ENCODE assay signal across 9 mouse cellular contexts in genomic region chr16:33587283-33588127, GRCm38 (mm10).
DNase-seq lines count a peak whose midpoint lies in the region; ATAC-seq and TF ChIP-seq lines count a peak whose summit lies in the region.
"Had no signal": no experiment of that assay in that cellular context is flagged by ENCODE, and none has a peak within 500 bp of the region (broad histone marks: within the 10 kb centered on the region; RNA-seq: fewer than 3 reads in every experiment).

No protein-coding gene starts in this region.

- peak overlapping the region; percentile 65 for H3K27ac ChIP-seq in kidney, embryonic 15.5 days
- no peak overlapping the region for H3K27ac ChIP-seq in midbrain, postnatal 0 days (ENCODE audit: low read depth, low read length)

- no peaks in the 10 kb centered on the region for H3K27me3 ChIP-seq in kidney, embryonic 15.5 days
- H3K27me3 ChIP-seq in midbrain, postnatal 0 days (ENCODE audit: insufficient read depth, low read length): no peaks in the 10 kb centered on the region

- DNase-seq in kidney, adult 11 months: peak; percentile 40
- no peak for DNase-seq in kidney, adult 18-20 months
- DNase-seq in gastrocnemius, postnatal 36 days: peak; percentile 49 to 62
- DNase-seq in lung, postnatal 36 days: peak; percentile 73
- DNase-seq in layer of hippocampus, adult 8-10 months (ENCODE audit: low spot score in 2 of 2): no peak
- no peak for DNase-seq in midbrain, postnatal 0 days (ENCODE audit: low spot score)
- DNase-seq: layer of hippocampus, adult 9-11 months had no signal

- H3K4me1 ChIP-seq in kidney, embryonic 15.5 days: peaks cover 72% of the 10 kb centered on the region
- peaks cover 3% of the 10 kb centered on the region; the same call in 1 of the 2 replicates for H3K4me1 ChIP-seq in midbrain, postnatal 0 days (ENCODE audit: insufficient read depth, low read length)

- intact Hi-C loops in gastrocnemius, postnatal 36 days (cut with DNase I): loop anchor here (5.0 kb wide), 2 partner anchors 70 to 95 kb away; partner anchors contain the start of gene Heg1

- ATAC-seq in kidney, embryonic 15.5 days (replicated peaks; ENCODE audit: low FRiP score): 0 out of 2 replicates have a peak, but pooled peaks have one; percentile 22
- no peak for ATAC-seq in monocyte, adult 5-6 weeks (replicated peaks; ENCODE audit: insufficient number of reproducible peaks, low FRiP score, low TSS enrichment, poor library complexity, severe bottlenecking)
- no peak for ATAC-seq in midbrain, postnatal 0 days (ENCODE audit: low FRiP score)

- 56% methylated on average over 16 of the region's 16 CpGs for WGBS in kidney, embryonic 15.5 days
- WGBS in midbrain, postnatal 0 days: 70% methylated on average over 16 of the region's 16 CpGs

- no peaks in the 10 kb centered on the region for H3K9me3 ChIP-seq in kidney, embryonic 15.5 days (replicated peaks)
- no peaks in the 10 kb centered on the region for H3K9me3 ChIP-seq in midbrain, postnatal 0 days (ENCODE audit: low read length)

- H3K36me3 ChIP-seq in kidney, embryonic 15.5 days: no peaks in the 10 kb centered on the region
- no peaks in the 10 kb centered on the region for H3K36me3 ChIP-seq in midbrain, postnatal 0 days (ENCODE audit: insufficient read depth, low read length)

- no peak overlapping the region for H3K4me2 ChIP-seq in kidney, embryonic 15.5 days
- no peak overlapping the region for H3K4me2 ChIP-seq in midbrain, postnatal 0 days (ENCODE audit: low read depth, low read length, poor library complexity, severe bottlenecking)

- no peak for TF ChIP-seq CTCF in midbrain, postnatal 0 days (IDR thresholded peaks at IDR 0.05)

- H3K4me3 ChIP-seq in kidney, embryonic 15.5 days (replicated peaks): no peak overlapping the region
- no peak overlapping the region for H3K4me3 ChIP-seq in midbrain, postnatal 0 days (ENCODE audit: low read depth, low read length)

- no peak overlapping the region for H3K9ac ChIP-seq in kidney, embryonic 15.5 days
- H3K9ac ChIP-seq in midbrain, postnatal 0 days (replicated peaks; ENCODE audit: low read length, poor library complexity, severe bottlenecking): no peak overlapping the region

Comparison
In these comparisons a context has a peak if more than half of its experiments do, and no peak if none do; other contexts are left out.
1. DNase-seq: peak in kidney, adult 11 months (single experiment), gastrocnemius, postnatal 36 days (2 of 2) and lung, postnatal 36 days (single experiment); none in kidney, adult 18-20 months (single experiment), layer of hippocampus, adult 8-10 months (0 of 2) and midbrain, postnatal 0 days (single experiment).